Mouse (Mus musculus) cerebellum, postnatal 36 days (tissue): Measurements from ENCODE around the gene Slc39a9.

Experiments used
- DNase-seq, 2 experiments: peaks; one replicate each; pipeline ENCODE4 v3.0.0; 2021 to 2022; ENCODE audit warnings: mixed read lengths in 2 of 2

The Slc39a9 gene

DNA sequence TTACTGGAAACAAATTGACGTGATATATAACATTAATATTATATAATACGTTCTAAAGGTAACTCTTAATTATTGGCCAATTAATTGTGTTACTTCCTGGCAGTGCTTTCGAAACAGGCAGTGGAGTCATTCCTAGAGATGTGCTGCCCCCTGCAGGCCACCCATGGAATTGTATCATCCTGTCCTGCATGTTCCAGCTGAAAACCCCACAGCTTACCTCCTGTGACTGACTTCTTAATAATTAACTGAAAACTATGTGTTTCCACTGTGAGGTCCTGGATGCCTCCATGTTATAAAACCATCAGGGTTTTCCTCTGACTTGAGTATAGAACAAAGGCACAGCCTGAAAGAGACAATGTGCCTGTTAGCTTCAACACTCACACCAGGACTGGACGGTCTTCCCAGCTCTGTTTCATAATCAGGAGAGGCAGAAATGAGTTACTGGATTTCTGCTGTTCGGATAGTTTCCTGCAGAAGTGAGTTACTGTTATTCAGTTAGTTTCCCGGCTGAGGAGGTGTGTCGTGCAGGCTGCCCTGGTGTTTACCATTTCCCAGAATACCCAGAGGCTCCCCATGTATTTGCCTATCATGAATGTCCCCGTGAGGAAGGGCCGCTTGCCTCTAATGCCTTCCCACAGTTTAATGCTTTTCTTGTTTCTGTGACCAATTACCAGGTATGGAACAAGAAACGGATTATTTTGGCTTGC, 81.3 kb downstream of the Slc39a9 start:
- DNase-seq, result peak; percentile 89

DNA sequence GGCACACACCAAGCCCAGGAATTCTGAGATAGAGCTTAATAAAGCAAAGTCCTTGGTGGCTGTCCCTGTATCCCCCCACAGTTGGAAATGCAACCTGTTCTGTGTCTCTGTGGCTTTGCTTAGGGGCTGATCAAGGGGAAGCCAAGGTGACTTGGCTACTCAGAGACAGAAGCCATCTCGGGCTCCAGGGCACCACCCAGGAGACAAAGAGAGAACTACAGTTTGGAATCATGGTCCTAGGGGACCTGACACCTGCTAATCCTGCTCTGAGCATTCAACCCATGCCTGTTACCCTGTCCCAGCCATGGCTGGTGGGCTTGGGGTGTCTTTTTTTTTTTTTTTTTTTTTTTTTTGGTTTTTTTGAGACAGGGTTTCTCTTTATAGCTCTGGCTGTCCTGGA, 84.5 kb downstream of the Slc39a9 start:
- DNase-seq, result no peak

DNA sequence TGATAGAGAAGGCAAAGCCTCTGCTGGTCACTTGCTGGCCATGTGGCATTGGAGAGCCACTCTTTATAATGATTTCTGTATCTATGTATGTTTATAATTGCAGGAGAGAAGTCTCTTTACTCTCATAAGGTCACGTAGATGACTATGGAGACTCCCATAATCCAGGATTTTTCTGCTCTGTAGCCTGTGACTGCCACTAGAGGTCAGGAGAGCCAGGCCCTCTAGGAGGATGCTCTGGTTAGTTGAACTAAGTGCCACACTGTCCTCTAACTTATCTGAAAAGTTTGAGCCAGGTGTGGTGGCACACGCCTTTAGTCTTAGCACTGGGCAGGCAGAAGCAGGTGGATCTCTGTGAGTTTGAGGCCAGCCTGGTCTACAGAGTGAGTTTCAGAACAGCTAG, 85.1 kb downstream of the Slc39a9 start:
- DNase-seq, result no peak

DNA sequence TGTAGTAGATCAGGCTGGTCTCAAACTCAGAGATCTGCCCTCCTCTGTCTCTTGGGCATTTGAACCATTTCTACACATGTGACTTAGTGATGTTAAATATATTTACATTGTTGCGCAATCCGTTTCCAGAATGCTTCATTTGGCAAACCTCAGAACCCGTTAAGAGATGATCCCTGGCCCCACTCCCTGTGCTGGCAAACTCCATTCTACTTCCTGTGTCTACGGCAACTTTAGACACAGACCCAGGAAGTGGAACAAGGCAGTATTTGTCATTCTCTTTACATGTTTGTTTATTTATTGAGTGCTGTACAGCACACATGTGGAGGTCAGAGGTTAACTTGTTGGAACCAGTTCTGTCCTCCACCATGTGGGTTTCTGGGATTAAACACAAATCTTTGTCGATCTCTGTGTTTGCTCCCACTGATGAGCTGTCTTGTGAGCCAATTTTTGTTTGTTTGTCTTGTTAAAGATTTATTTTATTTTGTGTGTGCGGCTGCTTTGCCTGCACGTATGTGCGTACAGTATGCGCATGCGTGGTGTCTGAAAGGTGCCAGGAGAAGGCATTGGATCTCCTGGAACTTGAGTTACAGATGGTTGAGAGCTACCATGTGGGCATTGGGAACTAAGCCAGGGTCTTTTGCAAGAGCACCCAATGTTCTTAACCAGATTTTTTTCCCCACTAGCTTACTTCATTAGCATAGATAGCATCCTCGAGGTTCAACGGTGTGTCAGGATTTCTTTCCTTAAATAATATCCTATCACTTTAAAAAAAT, 86.3 kb downstream of the Slc39a9 start:
- DNase-seq, result no peak

DNA sequence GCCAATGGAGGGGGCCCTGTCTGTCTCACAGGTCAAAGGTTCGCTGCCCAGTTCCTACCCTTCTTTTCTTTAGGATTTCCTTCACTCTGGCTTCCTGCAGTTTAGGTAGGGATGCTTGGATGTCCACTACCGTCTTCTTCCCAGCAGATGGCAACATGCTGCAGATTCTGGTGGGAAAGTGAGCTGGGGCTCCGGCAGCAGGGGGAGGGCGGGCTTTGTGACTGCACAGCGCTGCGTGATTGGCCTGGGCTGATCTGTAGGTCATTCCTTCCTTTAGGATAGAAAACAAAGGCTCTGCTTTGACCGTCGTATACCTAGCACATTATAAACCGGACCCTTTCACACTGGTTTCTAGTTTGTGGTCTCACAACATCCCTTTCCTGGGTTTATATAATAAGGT, 86.9 kb downstream of the Slc39a9 start:
- peak; percentile 55 to 70 for DNase-seq
